Mouse (Mus musculus) kidney, embryonic 15.5 days (tissue): ENCODE results near the gene Socs2. TPM values are rescaled to one million over a fixed set of nuclear protein-coding genes. Genes with fewer than 3 reads are reported as not detected.
A peak's percentile ranks its signal among the peaks of the same experiment; 100 is the strongest.
"Not testable (repeated sequence)": the region's sequence is repeated elsewhere in the genome, so short reads cannot be mapped to it uniquely, and the experiment has no call there.

Experiments used
- ATAC-seq: fragments of 200-750 bp; cut with Nextera tagmentation; replicated peaks from 2 replicates; pipeline ENCODE4 v1.8.0; 2017; ENCODE audit warnings: moderate TSS enrichment; ENCODE audit not compliant: low FRiP score
- H3K27ac ChIP-seq: fragments of 300-500 bp; sonication (generic); 2 replicates; pipeline ENCODE4 v1.5.1; 2015; ENCODE audit warnings: mild to moderate bottlenecking, inconsistent platforms
- H3K27me3 ChIP-seq: fragments of 300-500 bp; sonication (generic); 2 replicates; pipeline ENCODE4 v1.6.1; 2015; ENCODE audit warnings: inconsistent platforms
- H3K36me3 ChIP-seq: fragments of 300-500 bp; sonication (generic); 2 replicates; pipeline ENCODE4 v1.6.1; 2015; ENCODE audit warnings: inconsistent platforms
- H3K4me1 ChIP-seq: fragments of 300-500 bp; sonication (generic); 2 replicates; pipeline ENCODE4 v1.6.1; 2015; ENCODE audit warnings: inconsistent platforms
- H3K4me2 ChIP-seq: fragments of 300-500 bp; sonication (generic); 2 replicates; pipeline ENCODE4 v1.6.1; 2015; ENCODE audit warnings: moderate library complexity, mild to moderate bottlenecking, inconsistent platforms
- H3K4me3 ChIP-seq: fragments of 300-500 bp; sonication (generic); replicated peaks from 2 replicates; pipeline ENCODE4 v1.5.1; 2015; ENCODE audit warnings: mild to moderate bottlenecking, inconsistent platforms
- H3K9ac ChIP-seq: fragments of 300-500 bp; sonication (generic); 2 replicates; pipeline ENCODE4 v1.6.1; 2015; ENCODE audit warnings: mild to moderate bottlenecking, inconsistent platforms
- H3K9me3 ChIP-seq: fragments of 300-500 bp; sonication (generic); replicated peaks from 2 replicates; pipeline ENCODE4 v1.6.1; 2016; ENCODE audit warnings: inconsistent platforms
- WGBS: fragments of 180-500 bp; shearing (Covaris S2); methylation state at CpG from one replicate; pipeline ENCODE4 v1.1.7; 2015; ENCODE audit warnings: mixed read lengths; 5-methylcytosine and 5-hydroxymethylcytosine counted together
- polyA plus RNA-seq: library from polyadenylated mRNA; unstranded; fragments of >200 nt; fragmentation: Nextera tagmentation; extraction: Ambion mirVana; gene quantifications from 2 replicates; pipeline ENCODE4 v1.2.1, GENCODE M21; 2015

Gene Socs2
- polyA plus RNA-seq, 1 experiment from 2014 or later = 28.5 TPM

DNA sequence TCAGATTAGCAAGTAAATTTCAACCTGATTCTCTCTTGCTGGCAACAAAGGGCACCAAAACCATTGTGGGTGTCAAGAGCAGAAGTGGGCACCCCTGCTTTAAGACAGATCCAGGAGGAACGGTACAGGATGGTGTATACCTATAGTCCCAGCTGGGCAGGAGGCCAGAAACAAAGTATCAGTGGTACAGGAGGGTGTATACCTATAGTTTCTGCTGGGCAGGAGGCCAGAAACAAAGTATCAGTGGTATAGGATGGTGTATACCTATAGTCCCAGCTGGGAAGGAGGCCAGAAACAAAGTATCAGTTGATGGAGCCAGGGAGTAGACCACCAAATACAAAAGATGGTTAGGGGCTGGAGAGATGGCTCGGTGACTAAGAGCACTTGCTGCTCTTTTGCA is 12.2 kb downstream of the Socs2 start:
- Histone ChIP-seq H3K4me2 (no peak overlapping the region), H3K4me3 (no peak overlapping the region), H3K36me3 (no peaks in the 10 kb centered on the region), H3K9ac (no peak overlapping the region), H3K27ac (no peak overlapping the region), H3K9me3 (no peaks in the 10 kb centered on the region), H3K27me3 (peaks cover 76% of the 10 kb centered on the region), H3K4me1 (peaks cover 5% of the 10 kb centered on the region; the same call in 1 of the 2 replicates)
- ATAC-seq = no peak
- 88% methylated on average over 2 of the region's 2 CpGs for WGBS

DNA sequence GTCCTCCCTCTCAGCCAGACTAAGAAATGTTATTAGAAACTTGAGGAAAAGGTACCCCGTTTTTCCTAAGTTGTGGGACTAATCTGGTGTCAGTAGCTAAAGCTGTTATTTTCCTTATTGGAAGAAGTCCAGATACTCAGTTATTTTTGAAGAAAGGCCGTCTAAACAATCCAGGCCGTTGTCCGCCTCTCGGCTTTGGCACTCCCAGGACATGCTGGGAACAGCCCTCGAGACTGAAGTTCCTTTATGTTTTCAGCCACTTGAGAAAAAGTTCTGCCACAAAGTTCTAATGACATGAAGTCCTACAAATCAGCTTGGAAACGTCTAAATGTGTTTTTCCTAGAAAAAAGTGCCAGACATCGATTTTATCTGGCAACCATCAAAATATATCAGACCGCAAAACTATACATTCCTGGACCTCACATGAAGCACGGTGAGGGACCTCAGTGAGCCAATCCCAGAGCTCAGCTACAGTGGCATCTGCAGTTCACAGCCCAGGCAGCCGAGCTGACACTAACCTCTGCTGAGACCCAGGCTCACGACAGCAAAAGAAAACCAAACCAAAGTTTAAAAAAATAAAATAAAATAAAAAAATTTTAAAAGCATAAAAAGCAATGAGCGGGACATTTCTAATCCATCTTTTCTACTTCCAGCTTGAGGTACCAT is 17.2 kb downstream of the Socs2 start:
- ATAC-seq = no peak
- no peak overlapping the region for H3K27ac ChIP-seq
- no peak overlapping the region for H3K9ac ChIP-seq
- peaks cover 9% of the 10 kb centered on the region for H3K4me1 ChIP-seq
- peaks cover 74% of the 10 kb centered on the region for H3K27me3 ChIP-seq
- H3K36me3 ChIP-seq = no peaks in the 10 kb centered on the region
- H3K4me3 ChIP-seq = no peak overlapping the region
- 51% methylated on average over 13 of the region's 13 CpGs for WGBS
- H3K9me3 ChIP-seq = no peaks in the 10 kb centered on the region
- H3K4me2 ChIP-seq = no peak overlapping the region

DNA sequence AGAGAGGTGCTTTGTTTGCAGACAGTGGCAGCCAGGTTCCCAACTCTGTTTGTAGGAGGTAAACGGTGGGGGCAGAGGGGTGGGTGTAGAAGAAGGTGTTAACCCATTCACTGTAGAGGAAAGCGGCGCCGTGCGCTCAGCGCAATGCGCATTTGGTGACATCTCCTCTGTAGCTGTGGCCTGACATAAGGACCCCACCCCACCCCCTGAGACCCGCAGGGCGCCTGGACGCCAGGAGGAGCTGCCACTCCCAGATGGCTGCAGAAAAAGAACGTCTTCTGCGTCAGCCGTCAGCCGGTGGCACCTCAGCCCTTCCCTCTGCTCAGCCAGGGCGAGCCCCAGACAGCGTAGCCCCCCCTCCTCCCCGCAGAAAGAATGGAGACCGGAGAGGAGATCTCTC is 18.5 kb downstream of the Socs2 start:
- Histone ChIP-seq H3K4me2 (peak overlapping the region; percentile 53), H3K9me3 (no peaks in the 10 kb centered on the region), H3K4me1 (peaks cover 12% of the 10 kb centered on the region), H3K36me3 (no peaks in the 10 kb centered on the region), H3K27ac (no peak overlapping the region), H3K27me3 (peaks cover 78% of the 10 kb centered on the region), H3K4me3 (peak overlapping the region; percentile 29), H3K9ac (no peak overlapping the region)
- ATAC-seq = no peak
- WGBS = 1% methylated on average over 18 of the region's 18 CpGs

DNA sequence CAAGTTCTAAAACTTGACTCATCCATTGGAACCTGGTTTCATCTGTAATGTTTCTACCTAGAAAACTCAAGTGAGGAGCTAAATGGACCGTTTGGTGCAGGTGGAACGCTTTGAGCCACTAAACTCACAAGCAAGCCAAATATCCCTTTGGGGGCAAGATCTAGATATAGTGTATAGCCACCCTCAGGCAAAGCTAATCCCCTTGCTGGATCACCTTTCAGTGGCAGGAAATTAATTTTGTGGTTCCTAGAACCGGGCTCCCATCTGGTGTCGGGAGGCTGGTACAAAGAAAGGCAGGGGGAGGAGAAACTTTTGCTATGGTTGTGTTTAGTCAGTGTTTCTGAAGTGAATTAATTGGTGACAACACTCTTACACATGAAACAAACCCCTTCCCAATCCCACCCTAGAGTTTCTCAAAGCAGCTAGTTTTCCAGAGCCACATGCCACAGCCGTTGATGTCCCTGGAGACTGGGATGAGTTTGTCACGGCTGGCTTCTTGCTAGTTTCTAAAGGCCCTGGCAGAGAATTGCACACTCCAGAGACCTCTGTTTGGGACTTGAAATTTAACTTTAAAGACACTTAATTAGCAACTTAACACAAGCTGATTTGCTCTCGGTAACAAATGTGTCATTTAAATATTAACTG is 19.7 kb downstream of the Socs2 start:
- no peak overlapping the region for H3K4me3 ChIP-seq
- peaks cover 77% of the 10 kb centered on the region for H3K27me3 ChIP-seq
- H3K27ac ChIP-seq = no peak overlapping the region
- no peak overlapping the region for H3K4me2 ChIP-seq
- ATAC-seq = no peak
- no peaks in the 10 kb centered on the region for H3K36me3 ChIP-seq
- 34% methylated on average over 7 of the region's 7 CpGs for WGBS
- H3K4me1 ChIP-seq = peaks cover 12% of the 10 kb centered on the region
- H3K9me3 ChIP-seq = no peaks in the 10 kb centered on the region
- no peak overlapping the region for H3K9ac ChIP-seq

DNA sequence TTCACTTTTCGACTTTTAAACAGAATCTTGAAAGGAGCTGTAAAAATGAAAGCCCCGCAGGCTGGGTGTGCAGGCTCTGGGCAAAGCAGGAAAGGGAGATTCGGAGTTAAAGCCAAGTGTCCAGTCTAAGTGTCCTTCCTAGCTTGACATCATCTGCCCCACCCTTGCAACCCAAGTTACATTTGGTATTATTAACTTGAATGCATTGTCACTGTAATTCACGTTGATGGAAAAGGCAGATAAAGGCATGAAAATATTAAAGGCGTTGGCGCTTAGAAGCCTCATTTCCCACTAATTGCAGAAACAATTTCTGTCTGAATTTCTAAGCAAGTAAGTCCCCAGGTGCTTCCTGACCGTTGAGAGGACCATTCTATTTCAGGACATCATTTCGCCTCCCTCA is 20.6 kb downstream of the Socs2 start:
- WGBS = 69% methylated on average over 8 of the region's 8 CpGs
- no peak for ATAC-seq
- no peak overlapping the region for H3K27ac ChIP-seq
- peaks cover 12% of the 10 kb centered on the region for H3K4me1 ChIP-seq
- peaks cover 70% of the 10 kb centered on the region for H3K27me3 ChIP-seq
- no peaks in the 10 kb centered on the region for H3K9me3 ChIP-seq
- no peak overlapping the region for H3K4me3 ChIP-seq
- H3K36me3 ChIP-seq = no peaks in the 10 kb centered on the region
- no peak overlapping the region for H3K4me2 ChIP-seq
- no peak overlapping the region for H3K9ac ChIP-seq

DNA sequence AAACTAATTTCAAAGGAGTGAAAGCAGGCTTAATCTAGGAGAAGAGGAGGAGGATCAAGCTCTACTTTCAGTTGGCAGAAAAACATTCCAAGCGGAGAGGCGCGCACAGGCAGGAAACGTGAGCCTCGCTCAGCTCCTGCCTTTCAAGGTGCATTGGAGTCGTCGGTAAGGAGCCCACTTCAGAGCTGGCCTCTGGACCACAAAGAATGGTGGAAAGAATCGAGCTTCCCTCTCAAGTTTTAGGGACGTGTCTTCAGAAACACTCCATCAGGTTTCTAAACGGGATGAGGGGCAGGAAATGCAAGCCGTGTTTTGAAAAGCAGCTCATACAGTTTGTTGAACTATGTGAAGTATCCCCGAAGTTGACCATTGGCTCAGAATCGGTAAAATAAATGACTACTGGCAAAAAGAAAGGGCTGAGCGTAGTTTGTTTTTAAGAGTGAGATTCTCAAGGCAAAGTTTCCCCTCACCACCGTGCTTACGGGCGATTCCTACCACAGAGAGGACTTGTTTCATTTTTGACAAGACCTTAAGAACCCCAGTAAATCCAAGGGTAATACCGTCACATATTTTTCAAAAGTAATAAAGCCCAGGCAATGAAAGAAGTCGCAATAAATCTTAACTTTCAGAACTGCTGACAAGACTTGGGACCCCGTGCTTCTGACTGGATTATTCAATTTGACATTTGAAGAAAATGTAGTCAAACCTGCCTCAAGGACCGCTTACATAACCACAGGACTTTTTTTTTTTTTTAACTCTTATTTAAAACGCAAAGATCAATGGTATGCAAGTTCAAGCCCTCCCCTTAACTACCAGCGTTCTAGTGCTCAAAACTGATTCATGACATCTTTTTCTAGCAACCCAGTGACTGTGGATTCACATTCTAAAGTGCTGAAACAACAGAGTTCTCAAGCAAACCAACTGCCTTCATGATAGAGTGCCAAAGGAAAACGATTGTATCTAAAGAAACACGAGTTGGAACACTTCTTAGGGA is 21.9 kb downstream of the Socs2 start:
- Histone ChIP-seq H3K4me3 (peak overlapping the region; percentile 21), H3K9me3 (no peaks in the 10 kb centered on the region), H3K36me3 (no peaks in the 10 kb centered on the region), H3K27me3 (peaks cover 62% of the 10 kb centered on the region), H3K9ac (no peak overlapping the region), H3K4me2 (peak overlapping the region; percentile 51), H3K27ac (no peak overlapping the region), H3K4me1 (peaks cover 12% of the 10 kb centered on the region)
- 28% methylated on average over 25 of the region's 25 CpGs for WGBS
- no peak for ATAC-seq

DNA sequence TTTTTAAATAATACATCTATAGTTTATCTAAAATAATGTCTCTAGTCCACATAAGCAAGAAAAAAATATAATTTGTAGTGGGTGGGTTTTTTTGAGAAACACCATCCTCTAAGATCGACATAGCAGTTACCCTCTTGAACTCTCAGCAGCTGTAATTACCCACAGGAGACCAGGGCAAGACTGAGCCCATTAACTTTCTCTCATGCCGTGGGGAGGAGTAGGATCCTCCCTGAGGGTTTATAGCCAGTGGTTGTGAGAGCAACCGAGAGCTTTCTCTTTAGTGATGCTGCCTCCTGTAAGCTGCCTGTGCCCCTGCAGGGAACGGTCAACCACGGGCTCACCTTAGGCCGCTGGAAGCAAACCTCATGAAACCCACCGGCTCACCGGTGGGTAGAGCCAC is 24.9 kb downstream of the Socs2 start:
- ATAC-seq = peak; percentile 43; the same call in 1 of the 2 replicates
- H3K27ac ChIP-seq = no peak overlapping the region
- H3K36me3 ChIP-seq = no peaks in the 10 kb centered on the region
- no peak overlapping the region for H3K4me2 ChIP-seq
- H3K27me3 ChIP-seq = peaks cover 33% of the 10 kb centered on the region
- peaks cover 7% of the 10 kb centered on the region for H3K4me1 ChIP-seq
- WGBS = 20% methylated on average over 8 of the region's 8 CpGs
- no peak overlapping the region for H3K9ac ChIP-seq
- H3K9me3 ChIP-seq = no peaks in the 10 kb centered on the region
- H3K4me3 ChIP-seq = no peak overlapping the region

DNA sequence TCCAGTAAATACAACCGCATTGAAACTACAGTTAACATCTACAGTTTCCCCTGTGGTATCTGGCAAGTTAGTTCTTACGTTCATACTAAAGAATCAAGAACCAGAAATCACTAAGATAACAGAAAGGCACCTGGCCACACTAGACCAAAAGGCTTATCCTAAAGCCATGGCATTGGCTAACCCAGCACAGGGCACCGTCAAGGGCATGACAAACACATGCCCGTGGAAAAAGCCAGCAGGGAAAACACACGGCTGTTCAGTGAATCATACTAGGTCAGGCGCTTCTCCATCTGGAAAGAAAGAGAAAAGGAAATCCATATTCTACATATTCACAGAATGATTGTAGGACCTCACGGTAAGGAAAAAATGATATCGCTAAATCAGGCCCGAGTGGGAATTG is 26.1 kb downstream of the Socs2 start:
- Histone ChIP-seq H3K9ac (no peak overlapping the region), H3K4me2 (no peak overlapping the region), H3K27ac (no peak overlapping the region), H3K4me3 (no peak overlapping the region), H3K9me3 (no peaks in the 10 kb centered on the region), H3K36me3 (no peaks in the 10 kb centered on the region), H3K27me3 (peaks cover 29% of the 10 kb centered on the region), H3K4me1 (peaks cover 7% of the 10 kb centered on the region)
- no peak for ATAC-seq
- WGBS = 93% methylated on average over 9 of the region's 9 CpGs

DNA sequence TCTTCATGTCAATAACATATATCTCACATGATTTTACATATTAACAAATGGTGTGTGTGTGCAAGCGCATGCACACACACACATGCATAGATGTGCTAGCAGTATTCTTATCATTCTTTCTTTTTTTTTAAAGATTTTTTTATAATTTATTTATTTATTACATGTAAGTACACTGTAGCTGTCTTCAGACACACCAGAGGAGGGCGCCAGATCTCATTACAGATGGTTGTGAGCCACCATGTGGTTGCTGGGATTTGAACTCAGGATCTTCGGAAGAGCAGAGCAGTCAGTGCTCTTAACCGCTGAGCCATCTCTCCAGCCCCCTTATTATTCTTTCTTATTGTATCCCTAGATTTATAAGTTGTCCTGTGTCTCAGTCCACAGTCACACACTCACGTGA is 27.2 kb downstream of the Socs2 start:
- not testable (repeated sequence) for H3K36me3 ChIP-seq, H3K9ac ChIP-seq, ATAC-seq, H3K4me3 ChIP-seq, H3K4me2 ChIP-seq, H3K9me3 ChIP-seq, H3K27ac ChIP-seq, H3K4me1 ChIP-seq
- 95% methylated on average over 5 of the region's 5 CpGs for WGBS
- H3K27me3 ChIP-seq = peaks cover 20% of the 10 kb centered on the region; the same call in 1 of the 2 replicates

DNA sequence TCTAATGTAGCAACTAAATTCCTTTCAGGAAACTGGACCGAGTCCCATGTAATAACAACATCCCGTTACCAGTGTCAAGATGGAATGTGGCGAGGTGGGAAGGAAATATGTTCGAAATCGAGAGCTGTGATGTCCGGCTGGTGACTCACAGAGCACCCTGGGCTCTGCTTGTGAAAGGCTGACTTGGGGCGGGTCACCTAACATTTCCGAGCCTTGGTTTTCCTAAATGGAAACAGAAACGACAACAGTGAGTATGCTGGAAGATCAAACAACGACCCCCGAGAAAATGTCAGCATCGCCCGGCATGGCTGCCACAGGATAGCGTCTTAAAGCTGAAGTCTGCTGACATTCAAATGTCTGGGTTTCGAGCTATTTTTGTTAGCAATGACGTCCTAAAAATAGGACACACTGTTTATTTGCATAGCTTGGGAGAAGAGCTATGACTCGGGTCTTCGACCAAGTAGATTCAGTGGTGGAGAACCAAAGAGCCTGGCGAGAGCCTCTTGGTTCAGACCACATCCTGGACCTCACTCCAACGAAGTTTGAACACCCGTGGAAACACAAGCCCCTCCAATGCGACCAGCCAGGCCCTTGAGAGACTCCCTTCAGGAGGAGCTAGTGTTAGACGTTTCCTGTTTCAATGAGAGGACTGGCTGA is 28.0 kb downstream of the Socs2 start:
- Histone ChIP-seq H3K4me1 (no peaks in the 10 kb centered on the region), H3K27ac (no peak overlapping the region), H3K4me3 (0 out of 2 replicates have a peak overlapping the region, but pooled peaks have one; percentile 0), H3K9me3 (no peaks in the 10 kb centered on the region), H3K4me2 (peak overlapping the region; percentile 29), H3K9ac (no peak overlapping the region), H3K27me3 (peaks cover 13% of the 10 kb centered on the region; the same call in 1 of the 2 replicates), H3K36me3 (no peaks in the 10 kb centered on the region)
- 62% methylated on average over 23 of the region's 23 CpGs for WGBS
- ATAC-seq = no peak

DNA sequence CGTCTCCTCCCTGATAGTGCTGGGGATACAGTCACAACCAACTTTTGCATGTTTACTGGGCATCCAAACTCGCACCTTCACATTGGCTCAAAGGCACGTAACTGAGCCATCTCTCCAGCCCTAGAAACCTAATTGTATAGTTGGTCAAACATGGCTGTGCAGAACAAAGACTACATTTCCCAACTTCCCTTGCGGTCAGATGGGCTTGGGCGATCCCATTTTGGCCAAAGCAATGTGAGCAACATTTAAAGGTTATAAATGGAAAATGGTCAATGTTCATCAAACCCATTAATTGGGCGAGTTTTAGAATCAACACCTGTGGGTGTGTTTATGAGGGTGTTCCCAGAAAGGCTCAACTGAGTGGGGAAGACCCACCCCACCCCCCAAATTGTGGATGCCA is 30.5 kb downstream of the Socs2 start:
- Histone ChIP-seq H3K36me3 (no peaks in the 10 kb centered on the region), H3K27ac (no peak overlapping the region), H3K4me3 (no peak overlapping the region), H3K9ac (no peak overlapping the region), H3K4me2 (no peak overlapping the region), H3K4me1 (no peaks in the 10 kb centered on the region), H3K27me3 (peaks cover 7% of the 10 kb centered on the region; the same call in 1 of the 2 replicates), H3K9me3 (no peaks in the 10 kb centered on the region)
- no peak for ATAC-seq
- 90% methylated on average over 6 of the region's 6 CpGs for WGBS
